Mouse (Mus musculus): ENCODE measurements around the gene Nynrin. TPM values are rescaled to one million over a fixed set of nuclear protein-coding genes. Genes with fewer than 3 reads are reported as not detected.

The Nynrin gene
- polyA plus RNA-seq, 1 experiment from 2014 or later = 19.4 TPM

- WGBS = 42% methylated on average over 3 of the region's 3 CpGs
- DNase-seq = peak; percentile 62
- peaks cover 71% of the 10 kb centered on the region for H3K36me3 ChIP-seq (ENCODE audit: insufficient read depth)
- no peaks in the 10 kb centered on the region for H3K27me3 ChIP-seq (ENCODE audit: insufficient read depth, low read length)
- H3K4me1 ChIP-seq (ENCODE audit: insufficient read depth) = no peaks in the 10 kb centered on the region; the same call in 1 of the 2 replicates
- ATAC-seq (ENCODE audit: insufficient read depth) = no peak
- H3K4me2 ChIP-seq = peak overlapping the region; percentile 92
- H3K4me3 ChIP-seq (ENCODE audit: low read depth, low read length) = no peak overlapping the region
- no peaks in the 10 kb centered on the region for H3K9me3 ChIP-seq (ENCODE audit: low read depth, low read length)
- no peak for TF ChIP-seq CTCF (IDR thresholded peaks at IDR 0.05; ENCODE audit: low read depth)
- no peak overlapping the region for H3K9ac ChIP-seq
- H3K27ac ChIP-seq (ENCODE audit: low read depth) = no peak overlapping the region
Measured at GRCm38 (mm10) chr14:55828716-55829263, 25.0 kb upstream of the Nynrin start.

DNA sequence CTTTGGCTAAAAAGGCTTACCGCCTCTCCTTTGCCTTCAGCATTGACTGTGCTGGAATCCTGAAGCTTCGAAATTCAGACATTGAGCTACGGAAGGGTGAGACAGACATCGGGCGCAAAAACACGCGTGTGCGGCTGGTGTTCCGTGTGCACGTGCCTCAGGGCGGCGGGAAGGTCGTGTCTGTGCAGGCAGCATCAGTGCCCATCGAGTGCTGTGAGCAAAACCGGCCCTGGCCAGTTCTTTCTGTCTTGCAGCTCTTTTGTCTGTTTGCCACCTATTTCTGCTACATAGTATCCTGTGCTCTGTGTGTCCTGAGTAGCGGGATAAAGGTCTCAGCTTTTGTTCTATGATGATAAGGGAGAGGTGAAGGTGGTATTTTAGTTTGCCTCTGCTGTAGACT is 24.0 kb upstream of the Nynrin start:
- ATAC-seq (ENCODE audit: insufficient read depth) (no peak), DNase-seq (no peak)
- H3K4me3 ChIP-seq (ENCODE audit: low read depth, low read length) = no peak overlapping the region
- H3K36me3 ChIP-seq (ENCODE audit: insufficient read depth) = peaks cover 77% of the 10 kb centered on the region
- no peak for TF ChIP-seq CTCF (IDR thresholded peaks at IDR 0.05; ENCODE audit: low read depth)
- H3K9ac ChIP-seq = no peak overlapping the region
- H3K27me3 ChIP-seq (ENCODE audit: insufficient read depth, low read length) = no peaks in the 10 kb centered on the region
- H3K4me2 ChIP-seq = no peak overlapping the region
- 88% methylated on average over 16 of the region's 16 CpGs for WGBS
- H3K4me1 ChIP-seq (ENCODE audit: insufficient read depth) = no peaks in the 10 kb centered on the region; the same call in 1 of the 2 replicates
- no peaks in the 10 kb centered on the region for H3K9me3 ChIP-seq (ENCODE audit: low read depth, low read length)
- H3K27ac ChIP-seq (ENCODE audit: low read depth) = no peak overlapping the region

- WGBS = 62% methylated on average over 4 of the region's 4 CpGs
- Histone ChIP-seq H3K27ac (ENCODE audit: low read depth) (no peak overlapping the region), H3K9me3 (ENCODE audit: low read depth, low read length) (no peaks in the 10 kb centered on the region), H3K4me3 (ENCODE audit: low read depth, low read length) (no peak overlapping the region), H3K9ac (no peak overlapping the region), H3K27me3 (ENCODE audit: insufficient read depth, low read length) (no peaks in the 10 kb centered on the region), H3K4me1 (ENCODE audit: insufficient read depth) (no peaks in the 10 kb centered on the region; the same call in 1 of the 2 replicates), H3K4me2 (no peak overlapping the region), H3K36me3 (ENCODE audit: insufficient read depth) (peaks cover 77% of the 10 kb centered on the region)
- no peak for TF ChIP-seq CTCF (IDR thresholded peaks at IDR 0.05; ENCODE audit: low read depth)
- DNase-seq (no peak), ATAC-seq (ENCODE audit: insufficient read depth) (no peak)
Measured at GRCm38 (mm10) chr14:55830331-55830730, 23.5 kb upstream of the Nynrin start.

DNA sequence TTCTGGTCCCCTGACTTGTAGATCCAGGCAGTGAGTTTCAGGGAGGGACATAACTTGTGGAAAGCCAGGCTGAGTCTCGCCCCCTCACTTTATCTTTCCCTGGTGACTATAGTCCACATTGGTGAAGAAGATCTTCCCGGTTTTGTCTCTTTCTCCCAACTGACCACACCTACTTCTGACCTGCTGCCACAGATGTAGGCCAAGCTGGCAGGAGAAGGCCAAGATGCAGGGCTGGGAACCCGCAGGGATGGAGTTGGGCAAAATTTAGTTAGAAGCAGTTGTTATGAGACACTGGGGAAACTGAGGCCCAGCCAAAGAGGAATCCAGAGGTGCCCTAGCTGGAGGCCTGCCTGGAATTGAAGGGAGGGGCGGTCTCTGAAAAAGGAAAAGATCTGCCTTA is 20.7 kb upstream of the Nynrin start:
- ATAC-seq (ENCODE audit: insufficient read depth) = no peak
- H3K9me3 ChIP-seq (ENCODE audit: low read depth, low read length) = no peaks in the 10 kb centered on the region
- H3K27me3 ChIP-seq (ENCODE audit: insufficient read depth, low read length) = no peaks in the 10 kb centered on the region
- DNase-seq = no peak
- no peak overlapping the region for H3K27ac ChIP-seq (ENCODE audit: low read depth)
- 74% methylated on average over 4 of the region's 4 CpGs for WGBS
- H3K4me2 ChIP-seq = no peak overlapping the region
- H3K36me3 ChIP-seq (ENCODE audit: insufficient read depth) = peaks cover 57% of the 10 kb centered on the region
- no peak overlapping the region for H3K4me3 ChIP-seq (ENCODE audit: low read depth, low read length)
- H3K4me1 ChIP-seq (ENCODE audit: insufficient read depth) = no peaks in the 10 kb centered on the region
- H3K9ac ChIP-seq = no peak overlapping the region
- TF ChIP-seq CTCF (IDR thresholded peaks at IDR 0.05; ENCODE audit: low read depth) = no peak

DNA sequence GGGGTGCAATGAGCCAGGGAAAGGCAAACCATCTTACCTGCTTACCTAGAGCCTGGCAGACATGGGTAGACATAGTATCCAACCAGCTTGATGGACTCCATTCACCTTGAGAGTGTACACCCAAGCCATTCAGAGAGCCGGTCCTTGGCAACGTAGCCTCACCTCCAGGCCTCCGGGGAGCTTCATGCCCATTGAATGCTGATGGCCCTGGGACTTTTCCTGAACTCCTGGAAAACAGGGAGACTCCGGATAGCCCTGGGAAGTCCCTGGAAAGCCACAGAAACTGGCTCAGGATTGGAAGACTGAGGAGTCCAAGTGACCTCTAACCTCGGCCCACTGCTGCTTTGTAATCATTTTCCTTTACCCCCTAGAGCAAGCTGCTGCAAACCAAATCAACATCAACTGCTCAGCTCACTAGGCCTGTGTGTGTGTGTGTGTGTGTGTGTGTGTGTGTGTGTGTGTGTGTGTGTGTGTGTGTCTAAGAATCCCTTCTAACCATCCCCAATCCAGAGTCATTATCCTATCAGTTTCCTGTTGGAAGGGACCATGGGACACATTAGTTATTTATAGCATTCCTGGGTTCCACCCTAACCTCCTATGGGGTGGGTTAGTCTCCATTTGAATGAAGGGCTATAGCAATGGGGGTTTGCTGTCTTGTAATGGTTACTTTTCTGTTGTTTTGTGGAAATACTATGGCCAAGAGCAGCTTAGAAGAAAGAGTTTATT is 18.8 kb upstream of the Nynrin start:
- H3K9ac ChIP-seq = no peak overlapping the region
- no peak for TF ChIP-seq CTCF (IDR thresholded peaks at IDR 0.05; ENCODE audit: low read depth)
- no peaks in the 10 kb centered on the region for H3K4me1 ChIP-seq (ENCODE audit: insufficient read depth)
- WGBS = 73% methylated on average over 5 of the region's 5 CpGs
- H3K27ac ChIP-seq (ENCODE audit: low read depth) = no peak overlapping the region
- no peaks in the 10 kb centered on the region for H3K27me3 ChIP-seq (ENCODE audit: insufficient read depth, low read length)
- H3K36me3 ChIP-seq (ENCODE audit: insufficient read depth) = peaks cover 38% of the 10 kb centered on the region
- ATAC-seq (ENCODE audit: insufficient read depth) = no peak
- peak; percentile 36 for DNase-seq
- H3K4me3 ChIP-seq (ENCODE audit: low read depth, low read length) = no peak overlapping the region
- H3K4me2 ChIP-seq = no peak overlapping the region
- no peaks in the 10 kb centered on the region for H3K9me3 ChIP-seq (ENCODE audit: low read depth, low read length)

- DNase-seq (no peak), ATAC-seq (ENCODE audit: insufficient read depth) (no peak)
- H3K36me3 ChIP-seq (ENCODE audit: insufficient read depth) = peaks cover 10% of the 10 kb centered on the region
- WGBS = 90% methylated on average over 5 of the region's 5 CpGs
- H3K27ac ChIP-seq (ENCODE audit: low read depth) = no peak overlapping the region
- no peaks in the 10 kb centered on the region for H3K27me3 ChIP-seq (ENCODE audit: insufficient read depth, low read length)
- H3K4me1 ChIP-seq (ENCODE audit: insufficient read depth) = no peaks in the 10 kb centered on the region
- H3K9me3 ChIP-seq (ENCODE audit: low read depth, low read length) = no peaks in the 10 kb centered on the region
- no peak overlapping the region for H3K4me2 ChIP-seq
- H3K4me3 ChIP-seq (ENCODE audit: low read depth, low read length) = no peak overlapping the region
- TF ChIP-seq CTCF (IDR thresholded peaks at IDR 0.05; ENCODE audit: low read depth) = no peak
- no peak overlapping the region for H3K9ac ChIP-seq
Measured at GRCm38 (mm10) chr14:55838312-55838711, 15.5 kb upstream of the Nynrin start.

DNA sequence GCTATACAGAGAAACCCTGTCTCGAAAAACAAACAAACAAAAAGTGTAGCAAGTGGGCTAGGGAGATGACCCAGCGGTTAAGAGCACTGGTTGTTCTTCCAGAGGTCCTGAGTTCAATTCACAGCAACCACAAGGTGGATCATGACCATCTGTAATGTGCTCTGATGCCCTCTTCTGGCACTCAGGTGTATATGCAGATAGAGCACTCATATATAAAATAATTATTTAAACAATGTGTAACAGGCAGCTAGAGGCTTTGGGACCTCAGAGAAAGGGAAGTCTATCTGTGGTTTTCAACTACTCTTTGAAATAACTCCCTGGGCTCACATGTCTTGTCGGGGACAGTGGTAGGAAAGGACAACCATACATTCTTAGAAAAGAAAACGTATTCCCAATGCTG is 15.1 kb upstream of the Nynrin start:
- Histone ChIP-seq H3K36me3 (ENCODE audit: insufficient read depth) (peaks cover 6% of the 10 kb centered on the region; the same call in 1 of the 2 replicates), H3K27me3 (ENCODE audit: insufficient read depth, low read length) (no peaks in the 10 kb centered on the region), H3K9ac (no peak overlapping the region), H3K4me1 (ENCODE audit: insufficient read depth) (no peaks in the 10 kb centered on the region), H3K4me2 (no peak overlapping the region), H3K27ac (ENCODE audit: low read depth) (no peak overlapping the region), H3K4me3 (ENCODE audit: low read depth, low read length) (no peak overlapping the region), H3K9me3 (ENCODE audit: low read depth, low read length) (no peaks in the 10 kb centered on the region)
- ATAC-seq (ENCODE audit: insufficient read depth) (no peak), DNase-seq (no peak)
- 83% methylated on average over 4 of the region's 4 CpGs for WGBS
- TF ChIP-seq CTCF (IDR thresholded peaks at IDR 0.05; ENCODE audit: low read depth) = peak; percentile 19; the same call in 1 of the 2 replicates

All from lung, embryonic 14.5 days (tissue).